Mouse (Mus musculus): ENCODE data around the gene Rasgrf2.

Gene Rasgrf2

GRCm38 (mm10) chr13:91884714-91885386 lies 246.6 kb downstream of the Rasgrf2 start:
- in situ Hi-C loops (cut with MseI, MboI): no loop called here

DNA sequence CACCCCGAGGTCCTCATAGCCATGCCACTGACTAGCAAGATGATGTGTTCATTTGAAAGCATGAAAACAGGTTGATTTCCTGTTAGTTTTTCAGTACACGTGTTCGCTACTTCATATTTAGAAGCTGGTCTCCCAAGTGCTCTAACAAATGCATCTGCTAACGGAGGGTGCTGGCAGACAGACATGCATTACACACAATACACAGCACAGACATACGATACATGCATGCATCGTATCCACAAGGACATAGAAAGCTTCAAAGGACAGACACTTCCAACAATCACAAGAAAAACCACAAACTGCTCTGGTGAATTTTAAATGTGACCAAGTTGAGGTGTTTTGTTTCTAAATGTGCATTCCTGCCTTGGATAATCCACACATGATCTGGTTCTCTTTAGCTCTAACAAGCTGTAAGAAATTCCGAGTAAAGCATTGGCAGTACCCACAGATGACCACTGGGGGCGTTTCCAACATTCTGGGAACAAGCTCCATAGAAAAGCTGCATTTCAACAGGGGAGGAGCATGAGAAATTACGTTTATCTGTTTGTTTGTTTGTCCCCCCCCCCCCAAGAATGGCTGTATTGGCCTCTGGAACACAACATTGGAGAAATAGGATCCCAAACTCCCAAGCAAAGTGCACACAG lies 249.5 kb downstream of the Rasgrf2 start:
- in situ Hi-C loops (cut with MseI, MboI): no loop called here

- in situ Hi-C loops (cut with MseI, MboI): no loop called here
Measured at GRCm38 (mm10) chr13:91880256-91880655, 251.2 kb downstream of the Rasgrf2 start.

DNA sequence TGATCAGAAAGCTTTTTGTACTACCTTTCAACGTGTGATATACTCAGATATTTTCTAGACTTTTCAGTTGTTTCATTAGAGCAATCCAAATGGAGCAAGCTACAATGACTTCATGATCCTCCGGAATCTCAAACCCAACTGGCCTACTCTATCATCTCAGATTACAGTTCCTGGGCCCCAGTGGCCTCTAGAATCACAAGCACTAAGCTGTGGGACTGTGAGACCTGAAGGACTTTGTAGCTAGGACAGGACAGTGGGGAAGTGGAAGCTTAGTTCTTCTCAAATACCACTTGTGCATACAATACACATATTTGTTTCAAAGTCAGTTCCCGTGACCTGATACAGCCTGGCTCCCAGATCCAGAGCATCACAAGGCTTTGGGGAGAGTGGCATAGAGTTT lies 253.5 kb downstream of the Rasgrf2 start:
- in situ Hi-C loops (cut with MseI, MboI): no loop called here

GRCm38 (mm10) chr13:91877350-91877749 lies 254.1 kb downstream of the Rasgrf2 start:
- in situ Hi-C loops (cut with MseI, MboI): no loop called here

- in situ Hi-C loops (cut with MseI, MboI): no loop called here
Measured at GRCm38 (mm10) chr13:91876741-91877349, 254.6 kb downstream of the Rasgrf2 start, which contains the start of gene Ckmt2. Gene Ckmt2, minus strand, starts transcription at chr13:91876885.

- in situ Hi-C loops (cut with MseI, MboI): no loop called here
Measured at GRCm38 (mm10) chr13:91875581-91875980, 255.9 kb downstream of the Rasgrf2 start.

GRCm38 (mm10) chr13:91874565-91874964 lies 256.9 kb downstream of the Rasgrf2 start:
- in situ Hi-C loops (cut with MseI, MboI): no loop called here

DNA sequence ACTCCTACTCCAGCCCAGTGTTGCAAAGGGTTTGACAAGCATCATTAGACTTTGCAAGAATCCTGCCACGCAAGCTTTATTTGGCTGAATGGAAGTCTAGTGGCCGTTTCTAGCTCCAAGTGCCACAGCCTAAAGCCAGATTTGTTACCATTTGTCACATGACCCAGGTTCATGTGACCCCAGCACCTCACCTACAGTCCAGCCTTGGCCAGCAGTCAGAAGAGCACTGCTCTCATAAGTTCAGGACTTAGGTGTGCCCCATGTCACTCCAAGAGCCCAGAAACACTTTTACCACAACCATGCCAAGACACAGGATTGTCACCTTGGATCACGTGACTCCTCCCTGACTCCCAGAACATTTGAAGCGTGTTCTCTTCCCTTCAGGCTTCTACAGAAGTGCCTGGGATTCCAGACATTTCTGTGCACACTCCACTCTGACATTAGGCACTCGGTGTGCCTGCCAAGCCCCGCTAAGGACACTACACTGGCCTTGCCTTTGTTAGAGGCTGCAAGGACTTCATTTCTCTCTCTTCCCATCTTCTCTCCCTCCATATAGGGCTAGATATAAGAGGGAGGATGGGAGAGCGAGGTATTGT lies 257.6 kb downstream of the Rasgrf2 start:
- in situ Hi-C loops (cut with MseI, MboI): no loop called here

DNA sequence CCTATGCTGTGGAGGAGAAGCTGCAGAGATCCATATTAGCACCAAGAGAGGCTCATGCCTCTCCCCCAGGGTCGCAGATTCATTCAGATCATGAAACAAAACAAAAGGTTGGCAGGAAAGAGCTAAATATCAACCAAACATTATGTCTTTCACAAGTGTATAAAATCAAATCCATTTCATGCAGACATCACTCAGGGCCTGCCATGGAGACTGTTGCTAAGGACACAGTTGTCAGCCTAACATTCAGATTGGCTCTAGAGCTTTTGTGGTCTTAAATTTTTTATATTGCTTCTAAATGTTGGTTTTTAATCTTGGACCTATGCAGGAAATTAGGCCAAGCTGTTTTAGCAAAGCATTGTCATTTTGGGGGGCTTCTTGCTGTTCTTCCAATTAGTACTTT lies 262.9 kb downstream of the Rasgrf2 start:
- in situ Hi-C loops (cut with MseI, MboI): no loop called here

DNA sequence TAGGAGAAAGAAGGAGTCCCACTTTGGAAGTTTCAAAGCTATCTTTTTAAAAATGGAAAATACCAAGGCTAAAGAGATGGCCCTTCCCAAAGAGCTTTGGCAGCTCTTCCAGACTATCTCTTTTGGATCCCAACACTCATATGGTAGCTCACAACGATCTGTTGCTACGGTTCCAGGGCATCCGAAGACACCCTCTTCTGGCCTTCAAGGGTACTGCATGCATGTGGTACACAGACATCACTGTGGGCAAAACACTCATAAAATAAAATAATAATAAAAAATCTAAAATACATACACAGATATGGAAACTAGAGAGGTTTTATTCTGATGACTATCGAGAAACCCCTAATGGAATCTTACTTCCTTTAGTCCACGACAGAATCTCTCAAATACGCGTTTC lies 272.6 kb downstream of the Rasgrf2 start:
- in situ Hi-C loops (cut with MseI, MboI): no loop called here

- in situ Hi-C loops (cut with MseI, MboI): no loop called here
Measured at GRCm38 (mm10) chr13:91857427-91857826, 274.0 kb downstream of the Rasgrf2 start.

DNA sequence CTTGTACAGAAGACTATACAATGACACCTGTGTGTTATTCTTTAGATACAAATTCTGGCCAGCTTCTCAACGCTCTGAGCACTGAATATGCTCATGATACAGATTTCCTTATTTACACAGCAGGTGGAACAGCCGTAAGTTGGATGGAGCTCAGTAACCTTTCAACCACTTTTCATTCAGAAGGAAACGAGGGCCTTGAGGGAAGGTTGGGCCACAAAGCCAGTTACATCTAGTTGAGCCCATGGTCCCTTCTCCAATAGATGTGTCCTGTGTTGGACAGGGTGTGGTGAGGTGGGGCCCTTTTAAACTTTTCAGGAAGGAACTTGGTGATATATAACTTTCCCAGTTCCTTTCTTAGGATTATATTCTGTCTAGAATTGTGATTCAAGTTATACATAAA lies 277.0 kb downstream of the Rasgrf2 start:
- in situ Hi-C loops (cut with MseI, MboI): no loop called here
